Mouse (Mus musculus) left cerebral cortex, adult 8-10 months (tissue): ENCODE results near the gene Upb1. TPM values are rescaled to one million over a fixed set of nuclear protein-coding genes. Genes with fewer than 3 reads are reported as not detected.
"Not testable (repeated sequence)": the region's sequence is repeated elsewhere in the genome, so short reads cannot be mapped to it uniquely, and the experiment has no call there.

ENCODE experiments used
- DNase-seq, 2 experiments: peaks; one replicate each; pipeline ENCODE4 v3.0.0; 2022; ENCODE audit warnings: low spot score in 2 of 2
- total RNA-seq, 4 experiments: library from RNA; stranded (reverse); gene quantifications; 2 replicates each; pipeline ENCODE4 v1.2.4; 2022

Upb1 gene
- 1 to 10 TPM in 2 of 4 experiments, under 1 TPM in 2; 0.55 to 1.4 (median 1.1) TPM for total RNA-seq

GRCm38 (mm10) chr10:75400958-75401357 is at the start of gene Upb1:
TSS of gene Upb1 (plus strand) at chr10:75401115.
- no peak for DNase-seq

- DNase-seq, result no peak
Measured at GRCm38 (mm10) chr10:75352541-75352940, 48.4 kb upstream of the Upb1 start.

- not testable (repeated sequence) for DNase-seq
Measured at GRCm38 (mm10) chr10:75353838-75354241, 47.1 kb upstream of the Upb1 start.

DNA sequence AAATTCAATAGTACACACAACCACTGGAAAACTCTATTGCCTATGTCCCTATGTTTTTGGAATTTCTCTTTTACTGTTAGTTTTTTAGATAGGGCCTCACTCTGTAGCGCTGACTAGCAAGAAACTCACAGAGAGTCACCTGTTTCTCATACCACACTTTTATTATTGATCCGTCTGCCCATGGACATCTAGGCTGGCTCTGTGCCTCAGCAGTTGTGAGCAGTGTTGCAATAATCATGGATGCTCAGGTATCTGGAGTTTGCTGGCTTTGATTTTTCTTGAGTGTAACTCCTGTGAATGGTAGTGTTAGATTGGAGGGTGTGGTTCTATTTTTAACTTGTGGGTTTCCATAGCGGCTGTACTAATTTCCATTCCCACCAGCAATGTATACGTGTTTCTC is 45.6 kb upstream of the Upb1 start:
- DNase-seq, result no peak

GRCm38 (mm10) chr10:75364214-75364690 is 36.7 kb upstream of the Upb1 start:
- DNase-seq, result not testable (repeated sequence)

GRCm38 (mm10) chr10:75364796-75365195 is 36.1 kb upstream of the Upb1 start:
- DNase-seq, result no peak

DNA sequence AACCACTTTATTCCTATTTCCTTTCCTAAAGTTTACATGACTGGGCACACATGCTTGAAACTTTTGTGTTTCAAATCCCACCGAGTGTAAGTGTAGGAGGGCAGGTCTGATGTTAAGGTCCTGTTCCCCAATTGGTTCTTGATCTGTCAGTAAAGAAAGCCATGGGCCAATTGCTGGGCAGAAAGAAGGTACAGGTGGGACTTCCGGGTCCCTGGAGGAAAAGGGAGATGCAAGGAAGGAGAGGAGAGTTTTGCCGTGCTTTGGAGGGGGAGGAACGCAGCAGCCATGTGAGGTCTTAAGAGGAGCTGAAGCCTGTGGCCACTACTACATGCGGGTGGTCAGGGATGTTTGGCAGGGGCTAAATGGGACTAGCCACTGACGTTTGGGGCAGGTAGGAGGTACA is 35.7 kb upstream of the Upb1 start:
- DNase-seq, result no peak

DNA sequence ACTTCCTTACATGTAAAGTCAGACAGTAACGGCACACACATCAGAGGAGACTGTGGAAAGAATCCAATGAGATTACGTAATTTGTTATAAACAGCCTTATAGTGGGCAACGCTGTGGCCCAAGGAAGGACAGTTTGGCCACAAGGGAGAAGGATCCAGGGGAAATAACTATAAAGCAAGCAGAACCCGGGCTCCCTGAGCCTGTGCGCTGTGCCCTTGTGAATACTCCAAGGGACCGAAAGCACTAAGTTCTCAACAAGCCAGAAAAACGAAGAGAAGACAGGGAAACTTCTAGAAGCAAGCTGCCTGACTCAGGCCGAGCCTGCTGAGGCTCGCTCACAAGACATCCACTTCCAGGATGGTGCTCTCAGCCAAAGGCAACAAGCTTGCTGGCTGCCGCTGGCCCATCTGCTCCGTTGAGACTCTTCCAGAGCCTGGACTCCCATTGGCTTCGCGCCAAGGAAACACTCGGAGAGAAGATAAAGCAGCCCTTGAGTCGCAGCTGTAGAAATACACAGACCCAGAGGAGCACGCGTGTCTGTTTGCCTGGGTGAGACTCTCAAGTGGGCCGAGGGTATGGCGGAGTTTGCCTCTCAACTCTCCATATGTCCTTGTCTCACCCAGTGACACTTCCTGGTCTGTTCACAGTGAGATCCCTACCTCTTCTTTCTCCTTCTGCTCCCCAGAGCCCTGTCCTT is 27.1 kb upstream of the Upb1 start:
- not testable (repeated sequence) for DNase-seq

GRCm38 (mm10) chr10:75378688-75379087 is 22.2 kb upstream of the Upb1 start:
- DNase-seq, result no peak

DNA sequence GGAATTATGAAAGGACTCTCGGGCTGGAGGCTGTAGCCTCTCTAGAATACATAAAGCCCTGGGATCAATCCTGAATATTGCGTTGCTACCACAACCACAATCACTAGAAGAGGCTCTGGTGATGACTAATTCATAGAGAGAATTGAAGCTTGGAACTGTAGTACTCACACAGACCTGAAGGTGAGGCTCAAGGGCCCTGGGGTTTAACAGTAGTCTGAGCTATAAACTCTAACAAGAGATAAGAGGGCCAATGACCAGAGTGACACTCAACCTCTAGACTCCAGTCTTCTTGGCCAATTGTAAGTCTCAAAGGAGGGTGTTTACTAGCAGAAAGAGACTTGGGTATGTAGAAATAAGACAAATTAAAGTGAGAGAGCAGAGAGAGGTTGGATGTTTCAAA is 10.8 kb upstream of the Upb1 start:
- no peak for DNase-seq

GRCm38 (mm10) chr10:75390832-75391231 is 10.1 kb upstream of the Upb1 start:
- no peak for DNase-seq

DNA sequence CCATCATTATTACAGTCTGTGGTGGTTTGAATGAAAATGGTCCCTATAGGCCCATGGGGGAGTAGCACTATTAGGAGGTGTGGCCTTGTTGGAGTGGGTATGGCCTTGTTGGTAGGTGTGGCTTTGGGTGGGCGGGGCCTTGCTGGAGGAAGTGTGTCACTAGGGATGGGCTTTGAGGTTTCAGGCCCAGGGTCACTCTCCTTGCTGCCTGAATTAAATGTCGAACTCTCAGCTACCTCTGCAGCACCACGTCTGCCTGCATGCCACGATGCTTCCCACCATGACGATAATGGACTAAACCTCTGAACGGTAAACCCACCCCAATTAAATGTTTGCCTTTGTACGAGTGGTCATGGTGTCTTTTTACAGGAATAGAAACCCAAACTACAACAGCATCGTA is 6.1 kb upstream of the Upb1 start:
- no peak for DNase-seq

- no peak for DNase-seq
Measured at GRCm38 (mm10) chr10:75396966-75397365, 3.9 kb upstream of the Upb1 start.

DNA sequence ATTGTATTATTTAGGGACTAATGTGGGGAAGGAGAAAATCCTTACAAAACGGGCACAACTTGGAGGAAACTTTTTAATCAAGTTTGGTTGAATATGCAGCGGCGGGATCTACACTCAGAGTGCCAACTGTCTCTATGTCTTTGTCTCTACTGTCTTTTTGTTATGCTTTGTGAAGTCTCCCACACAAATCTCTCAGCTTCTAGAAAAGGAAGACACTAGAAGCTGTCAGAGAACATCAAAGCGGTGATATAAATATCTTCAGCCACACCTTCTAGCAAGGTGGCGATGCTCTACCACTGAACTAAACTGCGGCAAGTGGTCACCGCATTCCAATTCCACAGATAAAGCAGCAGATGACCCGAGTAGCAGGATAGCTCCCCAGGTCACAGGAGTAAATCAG is 5.0 kb downstream of the Upb1 start:
- no peak for DNase-seq

- no peak for DNase-seq
Measured at GRCm38 (mm10) chr10:75406755-75407154, 5.8 kb downstream of the Upb1 start.

GRCm38 (mm10) chr10:75407741-75408140 is 6.8 kb downstream of the Upb1 start:
- DNase-seq, result no peak

GRCm38 (mm10) chr10:75411343-75412113 is 10.6 kb downstream of the Upb1 start:
- not testable (repeated sequence) for DNase-seq

- DNase-seq, result no peak
Measured at GRCm38 (mm10) chr10:75412114-75413103, 11.5 kb downstream of the Upb1 start.

DNA sequence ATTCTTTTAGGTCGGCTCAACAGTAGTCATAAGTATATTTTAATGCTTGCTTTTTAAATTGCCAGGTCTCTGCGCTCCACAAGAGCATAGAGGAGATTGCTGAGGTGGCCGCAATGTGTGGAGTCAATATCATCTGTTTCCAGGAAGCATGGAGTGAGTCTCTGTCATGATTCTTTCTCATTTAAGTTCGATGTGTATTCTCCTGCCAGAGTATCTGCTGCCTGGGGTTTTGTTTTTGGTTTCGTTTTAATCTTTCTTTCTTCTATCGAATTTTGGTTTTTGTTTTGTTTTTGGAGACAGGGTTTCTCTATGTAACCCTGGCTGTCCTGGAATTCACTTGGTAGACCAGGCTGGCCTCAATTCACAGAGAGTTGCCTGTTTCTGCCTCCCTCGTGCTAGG is 14.0 kb downstream of the Upb1 start:
- no peak for DNase-seq

DNA sequence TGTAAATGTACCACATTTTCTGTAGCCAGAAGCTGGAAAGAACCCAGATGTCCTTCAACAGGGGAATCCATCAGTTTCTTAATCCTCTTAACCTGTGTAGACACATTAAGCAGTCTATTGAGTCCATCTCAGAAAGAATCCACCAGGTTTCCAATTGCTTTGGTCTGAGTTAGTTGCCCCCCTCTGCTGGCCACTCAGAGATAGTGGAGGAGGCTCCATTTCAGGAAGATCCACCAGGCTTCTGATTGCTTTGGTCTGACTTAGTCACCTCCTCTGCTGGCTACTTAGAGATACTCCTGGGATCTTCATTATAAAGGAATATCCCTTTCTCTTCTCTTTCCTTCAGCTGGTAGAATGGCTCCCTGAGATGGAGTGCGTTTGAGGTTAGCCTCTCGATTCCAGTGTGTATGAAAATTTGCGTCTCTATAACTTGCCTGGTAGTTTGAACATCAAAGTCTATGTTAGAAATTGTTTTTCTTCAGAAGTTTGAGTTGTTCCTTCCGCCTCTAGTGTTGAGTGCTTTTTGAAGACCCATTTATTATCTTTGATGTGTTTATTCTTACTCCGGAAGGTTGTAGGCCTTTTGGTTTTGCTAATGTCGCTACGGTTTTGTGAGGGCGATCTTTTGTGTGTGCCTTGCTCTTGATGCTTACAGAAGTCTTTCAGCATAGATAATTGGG is 16.6 kb downstream of the Upb1 start:
- no peak for DNase-seq

DNA sequence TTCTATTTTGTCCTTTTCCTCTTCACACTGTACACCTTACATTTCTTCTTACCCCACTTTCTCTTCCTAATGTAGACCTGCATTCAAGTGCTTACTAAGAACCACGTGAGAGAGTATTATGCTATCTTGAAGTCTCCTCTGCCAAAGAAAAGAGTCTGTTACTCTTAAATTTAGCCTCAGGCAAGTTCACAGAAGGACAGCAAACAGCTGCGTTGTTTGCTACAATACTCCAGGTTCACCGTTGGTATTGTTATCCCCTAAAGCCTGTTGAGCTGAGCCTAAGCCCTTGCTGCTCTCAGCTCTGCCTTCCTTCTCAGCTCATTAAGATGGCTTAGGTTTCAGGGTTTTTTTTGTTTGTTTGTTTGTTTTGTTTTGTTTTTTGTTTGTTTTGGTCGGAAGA is 17.8 kb downstream of the Upb1 start:
- no peak for DNase-seq
